Mouse (Mus musculus) intestine, embryonic 15.5 days (tissue): ENCODE data around the gene Zdhhc14. TPM values are rescaled to one million over a fixed set of nuclear protein-coding genes. Genes with fewer than 3 reads are reported as not detected.

Experiments
- ATAC-seq: fragments of 200-750 bp; cut with Nextera tagmentation; 2 replicates; pipeline ENCODE4 v1.8.0; 2017; ENCODE audit warnings: moderate TSS enrichment, moderate library complexity
- H3K27ac ChIP-seq: fragments of 300-500 bp; sonication (generic); 2 replicates; pipeline ENCODE4 v1.5.1; 2015; ENCODE audit warnings: mild to moderate bottlenecking, inconsistent platforms
- H3K27me3 ChIP-seq: fragments of 300-500 bp; sonication (generic); replicated peaks from 2 replicates; pipeline ENCODE4 v1.6.1; 2015; ENCODE audit warnings: inconsistent platforms
- H3K36me3 ChIP-seq: fragments of 300-500 bp; sonication (generic); 2 replicates; pipeline ENCODE4 v1.6.1; 2015; ENCODE audit warnings: inconsistent platforms
- H3K4me1 ChIP-seq: fragments of 300-500 bp; sonication (generic); replicated peaks from 2 replicates; pipeline ENCODE4 v1.6.1; 2015; ENCODE audit warnings: inconsistent platforms
- H3K4me2 ChIP-seq: fragments of 300-500 bp; sonication (generic); replicated peaks from 2 replicates; pipeline ENCODE4 v1.6.1; 2015; ENCODE audit warnings: mild to moderate bottlenecking, inconsistent platforms
- H3K4me3 ChIP-seq: fragments of 300-500 bp; sonication (generic); replicated peaks from 2 replicates; pipeline ENCODE4 v1.5.1; 2015; ENCODE audit warnings: inconsistent platforms
- H3K9ac ChIP-seq: fragments of 300-500 bp; sonication (generic); 2 replicates; pipeline ENCODE4 v1.6.1; 2015; ENCODE audit warnings: inconsistent platforms
- H3K9me3 ChIP-seq: fragments of 300-500 bp; sonication (generic); 2 replicates; pipeline ENCODE4 v1.6.1; 2016; ENCODE audit warnings: inconsistent platforms
- WGBS: fragments of 180-500 bp; shearing (Covaris S2); methylation state at CpG from one replicate; pipeline ENCODE4 v1.1.7; 2015; 5-methylcytosine and 5-hydroxymethylcytosine counted together
- polyA plus RNA-seq: library from polyadenylated mRNA; unstranded; fragments of >200 nt; fragmentation: Nextera tagmentation; extraction: Ambion mirVana; gene quantifications from 2 replicates; pipeline ENCODE4 v1.2.1, GENCODE M21; 2015

The Zdhhc14 gene
- polyA plus RNA-seq, 1 experiment from 2014 or later = 2.5 TPM

GRCm38 (mm10) chr17:5567943-5568342, 75.6 kb downstream of the Zdhhc14 start:
- Histone ChIP-seq H3K4me2 (no peak overlapping the region), H3K36me3 (no peaks in the 10 kb centered on the region), H3K27ac (no peak overlapping the region), H3K4me3 (no peak overlapping the region), H3K4me1 (peaks cover 12% of the 10 kb centered on the region), H3K9me3 (no peaks in the 10 kb centered on the region), H3K27me3 (no peaks in the 10 kb centered on the region), H3K9ac (no peak overlapping the region)
- 26% methylated on average over 5 of the region's 5 CpGs for WGBS
- no peak for ATAC-seq

GRCm38 (mm10) chr17:5569131-5570030, 77.0 kb downstream of the Zdhhc14 start:
- H3K4me1 ChIP-seq = peaks cover 14% of the 10 kb centered on the region
- H3K9ac ChIP-seq = no peak overlapping the region
- H3K27me3 ChIP-seq = no peaks in the 10 kb centered on the region
- no peak overlapping the region for H3K4me3 ChIP-seq
- no peak overlapping the region for H3K27ac ChIP-seq
- H3K36me3 ChIP-seq = no peaks in the 10 kb centered on the region
- 62% methylated on average over 17 of the region's 17 CpGs for WGBS
- ATAC-seq = no peak
- H3K9me3 ChIP-seq = no peaks in the 10 kb centered on the region
- H3K4me2 ChIP-seq = no peak overlapping the region

- Histone ChIP-seq H3K36me3 (no peaks in the 10 kb centered on the region), H3K9ac (no peak overlapping the region), H3K4me2 (no peak overlapping the region), H3K4me3 (no peak overlapping the region), H3K4me1 (peaks cover 11% of the 10 kb centered on the region), H3K27me3 (no peaks in the 10 kb centered on the region), H3K27ac (no peak overlapping the region), H3K9me3 (no peaks in the 10 kb centered on the region)
- 71% methylated on average over 1 of the region's 1 CpGs for WGBS
- ATAC-seq = peak; percentile 75
These were observed 79.9 kb downstream of the Zdhhc14 start for GRCm38 (mm10) chr17:5572096-5572730.

- no peak overlapping the region for H3K9ac ChIP-seq
- H3K9me3 ChIP-seq = no peaks in the 10 kb centered on the region
- no peak overlapping the region for H3K4me3 ChIP-seq
- no peak overlapping the region for H3K27ac ChIP-seq
- no peaks in the 10 kb centered on the region for H3K36me3 ChIP-seq
- peaks cover 9% of the 10 kb centered on the region for H3K4me1 ChIP-seq
- H3K27me3 ChIP-seq = no peaks in the 10 kb centered on the region
- no peak overlapping the region for H3K4me2 ChIP-seq
- ATAC-seq = no peak
These were observed 80.5 kb downstream of the Zdhhc14 start for GRCm38 (mm10) chr17:5572745-5573420.

GRCm38 (mm10) chr17:5574672-5575071, 82.3 kb downstream of the Zdhhc14 start:
- H3K27ac ChIP-seq = no peak overlapping the region
- H3K27me3 ChIP-seq = no peaks in the 10 kb centered on the region
- no peak overlapping the region for H3K4me3 ChIP-seq
- H3K9ac ChIP-seq = no peak overlapping the region
- no peaks in the 10 kb centered on the region for H3K9me3 ChIP-seq
- ATAC-seq = no peak
- WGBS = 76% methylated on average over 5 of the region's 5 CpGs
- H3K4me2 ChIP-seq = no peak overlapping the region
- no peaks in the 10 kb centered on the region for H3K36me3 ChIP-seq
- peaks cover 4% of the 10 kb centered on the region; the same call in 1 of the 2 replicates for H3K4me1 ChIP-seq

GRCm38 (mm10) chr17:5575518-5575917, 83.2 kb downstream of the Zdhhc14 start:
- no peak overlapping the region for H3K4me2 ChIP-seq
- 71% methylated on average over 4 of the region's 4 CpGs for WGBS
- H3K9ac ChIP-seq = no peak overlapping the region
- H3K9me3 ChIP-seq = no peaks in the 10 kb centered on the region
- no peaks in the 10 kb centered on the region for H3K27me3 ChIP-seq
- H3K36me3 ChIP-seq = no peaks in the 10 kb centered on the region
- no peak for ATAC-seq
- H3K27ac ChIP-seq = no peak overlapping the region
- peaks cover 4% of the 10 kb centered on the region; the same call in 1 of the 2 replicates for H3K4me1 ChIP-seq
- H3K4me3 ChIP-seq = no peak overlapping the region

- Histone ChIP-seq H3K9me3 (no peaks in the 10 kb centered on the region), H3K27ac (no peak overlapping the region), H3K4me3 (no peak overlapping the region), H3K4me2 (no peak overlapping the region), H3K36me3 (no peaks in the 10 kb centered on the region), H3K9ac (no peak overlapping the region), H3K27me3 (no peaks in the 10 kb centered on the region), H3K4me1 (no peaks in the 10 kb centered on the region)
- 93% methylated on average over 3 of the region's 3 CpGs for WGBS
- ATAC-seq = no peak
These were observed 89.9 kb downstream of the Zdhhc14 start for GRCm38 (mm10) chr17:5582232-5582631.

GRCm38 (mm10) chr17:5582937-5583336, 90.6 kb downstream of the Zdhhc14 start:
- Histone ChIP-seq H3K27me3 (no peaks in the 10 kb centered on the region), H3K36me3 (no peaks in the 10 kb centered on the region), H3K9me3 (no peaks in the 10 kb centered on the region), H3K4me3 (no peak overlapping the region), H3K4me1 (no peaks in the 10 kb centered on the region), H3K4me2 (no peak overlapping the region), H3K27ac (no peak overlapping the region), H3K9ac (no peak overlapping the region)
- 86% methylated on average over 5 of the region's 5 CpGs for WGBS
- ATAC-seq = no peak

GRCm38 (mm10) chr17:5583472-5584145, 91.3 kb downstream of the Zdhhc14 start:
- no peak for ATAC-seq
- Histone ChIP-seq H3K9me3 (no peaks in the 10 kb centered on the region), H3K9ac (no peak overlapping the region), H3K27ac (no peak overlapping the region), H3K4me2 (no peak overlapping the region), H3K4me1 (no peaks in the 10 kb centered on the region), H3K36me3 (no peaks in the 10 kb centered on the region), H3K4me3 (no peak overlapping the region), H3K27me3 (no peaks in the 10 kb centered on the region)
- WGBS = 71% methylated on average over 12 of the region's 12 CpGs

- Histone ChIP-seq H3K27me3 (no peaks in the 10 kb centered on the region; the same call in 1 of the 2 replicates), H3K9me3 (no peaks in the 10 kb centered on the region), H3K9ac (no peak overlapping the region), H3K4me2 (no peak overlapping the region), H3K36me3 (no peaks in the 10 kb centered on the region), H3K4me1 (0 out of 2 replicates have a peak, but pooled peaks cover 3% of the 10 kb centered on the region), H3K4me3 (no peak overlapping the region), H3K27ac (no peak overlapping the region)
- 43% methylated on average over 6 of the region's 6 CpGs for WGBS
- no peak for ATAC-seq
These were observed 99.3 kb downstream of the Zdhhc14 start for GRCm38 (mm10) chr17:5591604-5592209.

- Histone ChIP-seq H3K9me3 (no peaks in the 10 kb centered on the region), H3K4me1 (0 out of 2 replicates have a peak, but pooled peaks cover 3% of the 10 kb centered on the region), H3K27ac (no peak overlapping the region), H3K36me3 (no peaks in the 10 kb centered on the region), H3K4me3 (no peak overlapping the region), H3K4me2 (no peak overlapping the region), H3K27me3 (no peaks in the 10 kb centered on the region; the same call in 1 of the 2 replicates), H3K9ac (no peak overlapping the region)
- 65% methylated on average over 2 of the region's 2 CpGs for WGBS
- no peak for ATAC-seq
These were observed 100.7 kb downstream of the Zdhhc14 start for GRCm38 (mm10) chr17:5593071-5593470.
